Mouse (Mus musculus) liver, embryonic 14.5 days (tissue): ENCODE measurements at regions not wholly inside any gene's neighbourhood (a gene's known extent, or its start where the extent isn't known, plus 50 kb on each side); places are given as distances from the start of the nearest gene placed in this dataset.

Experiments used
- ATAC-seq: fragments of 200-750 bp; cut with Nextera tagmentation; 2 replicates; pipeline ENCODE4 v1.8.0; 2017; ENCODE audit warnings: moderate number of reproducible peaks, mild to moderate bottlenecking, moderate library complexity; ENCODE audit not compliant: insufficient read depth
- DNase-seq, 3 experiments: peaks; one replicate each; pipeline ENCODE4 v3.0.0-alpha.2; 2012 to 2013; ENCODE audit warnings: low read depth in 3 of 3, low spot score in 3 of 3
- H3K27ac ChIP-seq: fragments of 300-500 bp; sonication (generic); 2 replicates; pipeline ENCODE4 v1.5.1; 2014; ENCODE audit warnings: moderate library complexity, mild to moderate bottlenecking, control low read depth, inconsistent platforms
- H3K27me3 ChIP-seq: fragments of 300-500 bp; sonication (generic); 2 replicates; pipeline ENCODE4 v1.6.1; 2014; ENCODE audit warnings: mild to moderate bottlenecking, low read length, moderate library complexity; ENCODE audit not compliant: control insufficient read depth, insufficient read depth
- H3K36me3 ChIP-seq: fragments of 300-500 bp; sonication (generic); replicated peaks from 2 replicates; pipeline ENCODE4 v1.6.1; 2014; ENCODE audit warnings: low read depth; ENCODE audit not compliant: control insufficient read depth, insufficient read depth
- H3K4me1 ChIP-seq, 2 experiments: fragments of 200-500 bp in 1 of 2; fragments of 300-500 bp in 1 of 2; sonication (generic) in 1 of 2; replicated peaks; 2 replicates each; pipeline ENCODE4 v1.6.1; 2012 to 2014; ENCODE audit warnings: antibody characterized with exemption in 1 of 2, inconsistent platforms in 1 of 2, low read length in 1 of 2; ENCODE audit not compliant: control insufficient read depth in 2 of 2, insufficient read depth in 2 of 2
- H3K4me2 ChIP-seq: fragments of 300-500 bp; sonication (generic); 2 replicates; pipeline ENCODE4 v1.6.1; 2014; ENCODE audit warnings: low read depth, mild to moderate bottlenecking, control low read depth, moderate library complexity
- H3K4me3 ChIP-seq, 2 experiments: fragments of 200-500 bp in 1 of 2; fragments of 300-500 bp in 1 of 2; sonication (generic) in 1 of 2; 2 replicates each; pipeline ENCODE4 v1.5.1; 2012 to 2014; ENCODE audit warnings: low read depth in 2 of 2, low read length in 2 of 2, mild to moderate bottlenecking in 2 of 2, control low read depth in 1 of 2, inconsistent platforms in 1 of 2, moderate library complexity in 1 of 2; ENCODE audit not compliant: insufficient read depth in 1 of 2
- H3K9ac ChIP-seq: fragments of 300-500 bp; sonication (generic); replicated peaks from 2 replicates; pipeline ENCODE4 v1.6.1; 2014; ENCODE audit warnings: mild to moderate bottlenecking, control low read depth, moderate library complexity
- H3K9me3 ChIP-seq: fragments of 300-500 bp; sonication (generic); 2 replicates; pipeline ENCODE4 v1.6.1; 2016; ENCODE audit warnings: low read length, mixed read lengths; ENCODE audit not compliant: control insufficient read depth
- CTCF ChIP-seq: IDR thresholded peaks from 2 replicates; pipeline ENCODE4 v1.5.1; 2016; ENCODE audit warnings: antibody characterized with exemption, low read depth, control low read depth
- EP300 ChIP-seq: IDR thresholded peaks from 2 replicates; pipeline ENCODE4 v1.6.1; 2016; ENCODE audit warnings: antibody characterized with exemption, low read depth
- WGBS: fragments of 180-500 bp; shearing (Covaris S2); extraction: QIAGEN DNeasy Blood & Tissue Kit; methylation state at CpG from one replicate; pipeline ENCODE4 v1.1.7; 2014; ENCODE audit not compliant: insufficient replicate concordance; 5-methylcytosine and 5-hydroxymethylcytosine counted together

- no peaks in the 10 kb centered on the region for H3K9me3 ChIP-seq
- H3K27me3 ChIP-seq: no peaks in the 10 kb centered on the region
- ATAC-seq: no peak
- H3K4me2 ChIP-seq: no peak overlapping the region
- no peak for DNase-seq
- H3K36me3 ChIP-seq: no peaks in the 10 kb centered on the region
- no peak overlapping the region for H3K27ac ChIP-seq
- H3K4me3 ChIP-seq: no peak overlapping the region
- H3K9ac ChIP-seq: no peak overlapping the region
- no peaks in the 10 kb centered on the region for H3K4me1 ChIP-seq
- WGBS: 66% methylated on average over 6 of the region's 6 CpGs
- TF ChIP-seq CTCF (no peak), EP300 (no peak)
These were observed 227.5 kb upstream of the Adra1b start for GRCm38 (mm10) chr11:44128481-44128880.

GRCm38 (mm10) chr11:44133244-44133643 lies 232.2 kb upstream of the Adra1b start:
- H3K27me3 ChIP-seq: no peaks in the 10 kb centered on the region
- no peaks in the 10 kb centered on the region for H3K4me1 ChIP-seq
- DNase-seq (no peak), ATAC-seq (no peak)
- no peak overlapping the region for H3K4me2 ChIP-seq
- H3K36me3 ChIP-seq: no peaks in the 10 kb centered on the region
- WGBS: 70% methylated on average over 7 of the region's 7 CpGs
- H3K9me3 ChIP-seq: no peaks in the 10 kb centered on the region
- no peak overlapping the region for H3K27ac ChIP-seq
- no peak overlapping the region for H3K9ac ChIP-seq
- TF ChIP-seq EP300 (no peak), CTCF (no peak)
- H3K4me3 ChIP-seq: no peak overlapping the region

GRCm38 (mm10) chr11:44136024-44136423 lies 235.0 kb upstream of the Adra1b start:
- no peaks in the 10 kb centered on the region for H3K27me3 ChIP-seq
- no peak overlapping the region for H3K4me2 ChIP-seq
- no peaks in the 10 kb centered on the region for H3K36me3 ChIP-seq
- no peaks in the 10 kb centered on the region for H3K9me3 ChIP-seq
- H3K27ac ChIP-seq: no peak overlapping the region
- H3K4me3 ChIP-seq: no peak overlapping the region
- no peak for ATAC-seq
- no peak for DNase-seq
- no peak overlapping the region for H3K9ac ChIP-seq
- WGBS: 30% methylated on average over 3 of the region's 3 CpGs
- no peak for TF ChIP-seq CTCF
- no peak for TF ChIP-seq EP300
- H3K4me1 ChIP-seq: no peaks in the 10 kb centered on the region

- ATAC-seq (no peak), DNase-seq (no peak)
- H3K9me3 ChIP-seq: no peaks in the 10 kb centered on the region
- H3K9ac ChIP-seq: no peak overlapping the region
- no peak overlapping the region for H3K27ac ChIP-seq
- H3K4me2 ChIP-seq: no peak overlapping the region
- H3K36me3 ChIP-seq: no peaks in the 10 kb centered on the region
- WGBS: 71% methylated on average over 4 of the region's 4 CpGs
- no peaks in the 10 kb centered on the region for H3K27me3 ChIP-seq
- H3K4me3 ChIP-seq: no peak overlapping the region
- no peak for TF ChIP-seq EP300
- TF ChIP-seq CTCF: no peak
- H3K4me1 ChIP-seq: no peaks in the 10 kb centered on the region
These were observed 242.0 kb upstream of the Adra1b start for GRCm38 (mm10) chr11:44142996-44143395.

- no peak overlapping the region for H3K27ac ChIP-seq
- 50% methylated on average over 3 of the region's 3 CpGs for WGBS
These were observed 243.5 kb upstream of the Adra1b start for GRCm38 (mm10) chr11:44144477-44144876.

GRCm38 (mm10) chr11:44146419-44146818 lies 245.4 kb upstream of the Adra1b start:
- WGBS: 72% methylated on average over 3 of the region's 3 CpGs
- no peaks in the 10 kb centered on the region for H3K27me3 ChIP-seq
- H3K9ac ChIP-seq: no peak overlapping the region
- no peaks in the 10 kb centered on the region for H3K9me3 ChIP-seq
- no peaks in the 10 kb centered on the region for H3K4me1 ChIP-seq
- no peak for DNase-seq
- no peaks in the 10 kb centered on the region for H3K36me3 ChIP-seq
- no peak overlapping the region for H3K4me2 ChIP-seq
- no peak for ATAC-seq
- TF ChIP-seq CTCF: no peak
- TF ChIP-seq EP300: no peak
- H3K27ac ChIP-seq: no peak overlapping the region
- H3K4me3 ChIP-seq: no peak overlapping the region

More at GRCm38 (mm10) chr11:44144477-44144876, 243.5 kb upstream of the Adra1b start:
- Histone ChIP-seq H3K36me3 (no peaks in the 10 kb centered on the region), H3K9me3 (no peaks in the 10 kb centered on the region), H3K4me2 (no peak overlapping the region), H3K27me3 (no peaks in the 10 kb centered on the region), H3K4me3 (no peak overlapping the region), H3K4me1 (no peaks in the 10 kb centered on the region), H3K9ac (no peak overlapping the region)
- DNase-seq (no peak), ATAC-seq (no peak)
- TF ChIP-seq EP300 (no peak), CTCF (no peak)
